In genomic region chr16:78099114-78099513, GRCm38 (mm10) we compare ENCODE assay signal across 22 mouse cellular contexts.
"Had no signal": no experiment of that assay in that cellular context is flagged by ENCODE, and none has a peak within 500 bp of the region (broad histone marks: within the 10 kb centered on the region; RNA-seq: fewer than 3 reads in every experiment).

No protein-coding gene starts in this region.

- H3K27me3 ChIP-seq: kidney, embryonic 15.5 days; limb, embryonic 15.5 days; midbrain, embryonic 12.5 days; midbrain, embryonic 15.5 days; neural tube, embryonic 12.5 days; neural tube, embryonic 15.5 days had no signal

- H3K9me3 ChIP-seq: kidney, embryonic 15.5 days; limb, embryonic 15.5 days; midbrain, embryonic 12.5 days; midbrain, embryonic 15.5 days; neural tube, embryonic 12.5 days; neural tube, embryonic 15.5 days had no signal

- H3K4me2 ChIP-seq: kidney, embryonic 15.5 days; limb, embryonic 15.5 days; liver, embryonic 11.5 days; lung, embryonic 14.5 days; midbrain, embryonic 12.5 days; midbrain, embryonic 15.5 days; neural tube, embryonic 12.5 days; neural tube, embryonic 15.5 days had no signal

- ATAC-seq: liver, postnatal 0 days; lung, postnatal 0 days; midbrain, embryonic 15.5 days had no signal

- H3K4me3 ChIP-seq: kidney, embryonic 15.5 days; limb, embryonic 15.5 days; midbrain, embryonic 12.5 days; midbrain, embryonic 15.5 days; neural tube, embryonic 12.5 days; neural tube, embryonic 15.5 days had no signal

- H3K36me3 ChIP-seq: kidney, embryonic 15.5 days; limb, embryonic 15.5 days; midbrain, embryonic 12.5 days; midbrain, embryonic 15.5 days; neural tube, embryonic 12.5 days; neural tube, embryonic 15.5 days had no signal

- H3K9ac ChIP-seq: kidney, embryonic 15.5 days; limb, embryonic 15.5 days; liver, embryonic 14.5 days; liver, postnatal 0 days; lung, embryonic 14.5 days; midbrain, embryonic 12.5 days; midbrain, embryonic 15.5 days; neural tube, embryonic 12.5 days; neural tube, embryonic 15.5 days had no signal

- H3K27ac ChIP-seq: kidney, embryonic 15.5 days; limb, embryonic 15.5 days; liver, embryonic 14.5 days; macrophage; midbrain, embryonic 12.5 days; midbrain, embryonic 15.5 days; neural tube, embryonic 12.5 days; neural tube, embryonic 15.5 days had no signal

- DNase-seq: kidney, adult 8-10 months; kidney, postnatal 10 days; kidney, postnatal 36 days; layer of hippocampus, adult 9-11 months; liver, postnatal 0 days; lung, embryonic 14.5 days; right cerebral cortex, adult 18-20 months; right cerebral cortex, postnatal 14 days; right cerebral cortex, postnatal 4 days; spleen, adult 18-20 months; thymus, adult 18-20 months; thymus, postnatal 36 days had no signal
